Mouse (Mus musculus) cerebellum, postnatal 4 days (tissue): ENCODE measurements around the gene Sval1.

ENCODE experiments used
- DNase-seq, 2 experiments: peaks; one replicate each; pipeline ENCODE4 v3.0.0; 2022; ENCODE audit warnings: low spot score in 2 of 2, mixed read lengths in 1 of 2

Sval1 gene

GRCm38 (mm10) chr6:41951330-41951729 is at the start of gene Sval1:
Gene Sval1 (plus strand): TSS chr6:41951630.
- no peak for DNase-seq

DNA sequence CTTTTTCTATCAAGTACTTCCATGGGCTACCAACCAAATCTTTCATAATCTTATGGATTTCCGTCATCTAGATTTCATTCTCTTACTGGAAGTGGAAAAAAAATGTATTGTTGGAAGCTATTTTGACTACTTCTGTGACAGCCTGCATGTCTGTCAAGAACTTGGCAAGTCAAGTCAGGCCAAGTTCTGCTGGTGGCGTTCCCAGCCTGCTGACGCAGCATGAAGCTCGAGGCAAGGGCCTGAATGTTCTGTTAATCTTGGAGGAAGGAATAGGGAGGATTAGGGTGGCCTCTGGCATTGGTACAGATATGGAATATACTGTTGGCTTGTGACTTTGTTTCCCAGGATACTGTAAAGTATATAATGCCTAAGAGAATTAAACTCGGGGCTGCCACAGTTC is 39.8 kb upstream of the Sval1 start:
- no peak for DNase-seq

DNA sequence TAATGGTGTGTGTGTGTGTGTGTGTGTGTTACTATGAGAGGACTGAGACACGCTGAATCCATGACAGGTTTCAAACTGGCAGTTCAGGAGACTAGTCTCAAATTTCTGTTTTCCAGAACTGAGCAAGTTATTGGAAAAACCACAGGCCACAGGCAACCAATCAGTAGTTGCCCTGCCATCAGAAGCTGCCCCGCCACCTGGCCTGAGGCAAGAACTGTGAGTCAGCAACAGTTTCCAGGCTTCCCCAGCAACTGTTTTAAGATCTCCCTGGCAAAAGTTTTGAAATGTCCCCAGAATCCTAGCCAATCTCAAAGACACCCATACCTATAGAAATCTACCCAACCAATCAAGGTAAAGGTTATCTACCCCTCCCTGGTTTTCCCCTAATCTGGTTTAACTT is 36.5 kb upstream of the Sval1 start:
- no peak for DNase-seq

DNA sequence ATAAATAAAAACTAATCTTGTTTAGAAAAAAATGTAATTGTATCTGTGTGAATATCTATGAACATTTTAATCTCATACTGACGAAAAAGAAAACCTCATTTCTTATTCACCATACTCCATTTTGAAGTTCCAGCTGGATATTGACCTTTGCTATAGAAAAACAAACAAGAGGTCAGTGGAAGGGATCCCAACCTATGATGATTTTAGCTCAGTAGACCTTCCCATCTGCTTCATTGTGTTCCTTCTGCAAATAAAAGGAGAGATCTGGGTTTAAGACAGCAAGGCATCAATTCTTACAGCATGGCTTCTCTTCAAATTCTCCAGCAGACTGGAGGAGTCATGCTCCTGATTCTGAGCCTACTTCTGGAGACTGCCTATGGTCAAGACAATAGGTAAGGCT is 16.4 kb downstream of the Sval1 start, which contains the start of gene Sval3:
Sval3 (plus strand) TSS at position 301 of the 400 bp plus-strand sequence.
- no peak for DNase-seq
